Mouse (Mus musculus): ENCODE results near the gene Morn3. TPM values are rescaled to one million over a fixed set of nuclear protein-coding genes. Genes with fewer than 3 reads are reported as not detected.

Morn3 gene
- polyA plus RNA-seq, 1 experiment from 2014 or later: 0.57 TPM

GRCm38 (mm10) chr5:122989551-122990330 is 57.1 kb downstream of the Morn3 start, which contains the start of gene Kdm2b:
TSS of gene Kdm2b (minus strand) at chr5:122989823.
- Histone ChIP-seq H3K9ac (ENCODE audit: low read depth, low read length) (peak within 1 kb of the TSS; percentile 84), H3K27ac (ENCODE audit: low read length) (peak within 1 kb of the TSS; percentile 74), H3K36me3 (ENCODE audit: control insufficient read depth, insufficient read depth, low read length) (no peaks in the 10 kb centered on the region), H3K4me2 (ENCODE audit: low read depth, low read length) (peak within 1 kb of the TSS; percentile 97), H3K4me3 (ENCODE audit: low read length) (peak within 1 kb of the TSS; percentile 76), H3K9me3 (ENCODE audit: control insufficient read depth, low read length) (no peaks in the 10 kb centered on the region), H3K4me1 (ENCODE audit: control insufficient read depth, insufficient read depth, low read length) (peaks cover 23% of the 10 kb centered on the region), H3K27me3 (replicated peaks; ENCODE audit: control insufficient read depth, insufficient read depth, low read length) (no peaks in the 10 kb centered on the region)
- 6% methylated on average over 15 of the region's 15 CpGs for WGBS
- no peak; the same call in 1 of the 2 replicates for ATAC-seq

DNA sequence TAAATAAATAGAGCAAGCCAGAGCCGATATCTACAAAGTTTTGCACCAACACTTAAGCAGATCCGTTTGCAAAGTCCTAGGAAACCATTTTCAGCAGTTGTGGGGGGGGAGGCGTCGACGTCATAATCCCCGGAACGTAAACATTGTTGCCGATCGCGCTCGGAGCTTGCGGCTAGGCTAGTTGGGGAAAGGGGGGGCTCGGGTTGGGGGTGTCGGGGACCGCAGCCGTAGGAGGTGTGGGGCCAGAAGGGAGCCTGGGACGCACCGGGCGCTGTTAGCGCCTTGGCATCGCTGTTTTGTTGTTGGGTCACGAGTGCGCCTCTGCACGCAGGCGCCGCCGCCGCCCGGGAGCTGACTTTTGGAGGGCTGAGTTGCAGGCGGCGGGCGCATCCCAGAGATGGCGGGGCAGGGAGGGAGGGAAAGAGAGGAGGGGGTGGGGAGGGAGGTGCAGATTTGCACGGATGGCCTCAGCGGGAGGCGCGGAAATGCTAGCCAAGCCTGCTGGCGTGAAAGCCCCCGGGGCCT is 57.8 kb downstream of the Morn3 start:
- under 1% methylated on average over 39 of the region's 39 CpGs for WGBS
- Histone ChIP-seq H3K36me3 (ENCODE audit: control insufficient read depth, insufficient read depth, low read length) (no peaks in the 10 kb centered on the region), H3K27me3 (replicated peaks; ENCODE audit: control insufficient read depth, insufficient read depth, low read length) (no peaks in the 10 kb centered on the region), H3K9me3 (ENCODE audit: control insufficient read depth, low read length) (no peaks in the 10 kb centered on the region), H3K4me3 (ENCODE audit: low read length) (peak overlapping the region; percentile 76), H3K9ac (ENCODE audit: low read depth, low read length) (peak overlapping the region; percentile 84), H3K27ac (ENCODE audit: low read length) (peak overlapping the region; percentile 74), H3K4me1 (ENCODE audit: control insufficient read depth, insufficient read depth, low read length) (peaks cover 22% of the 10 kb centered on the region), H3K4me2 (ENCODE audit: low read depth, low read length) (peak overlapping the region; percentile 97)
- peak; percentile 59 for ATAC-seq

DNA sequence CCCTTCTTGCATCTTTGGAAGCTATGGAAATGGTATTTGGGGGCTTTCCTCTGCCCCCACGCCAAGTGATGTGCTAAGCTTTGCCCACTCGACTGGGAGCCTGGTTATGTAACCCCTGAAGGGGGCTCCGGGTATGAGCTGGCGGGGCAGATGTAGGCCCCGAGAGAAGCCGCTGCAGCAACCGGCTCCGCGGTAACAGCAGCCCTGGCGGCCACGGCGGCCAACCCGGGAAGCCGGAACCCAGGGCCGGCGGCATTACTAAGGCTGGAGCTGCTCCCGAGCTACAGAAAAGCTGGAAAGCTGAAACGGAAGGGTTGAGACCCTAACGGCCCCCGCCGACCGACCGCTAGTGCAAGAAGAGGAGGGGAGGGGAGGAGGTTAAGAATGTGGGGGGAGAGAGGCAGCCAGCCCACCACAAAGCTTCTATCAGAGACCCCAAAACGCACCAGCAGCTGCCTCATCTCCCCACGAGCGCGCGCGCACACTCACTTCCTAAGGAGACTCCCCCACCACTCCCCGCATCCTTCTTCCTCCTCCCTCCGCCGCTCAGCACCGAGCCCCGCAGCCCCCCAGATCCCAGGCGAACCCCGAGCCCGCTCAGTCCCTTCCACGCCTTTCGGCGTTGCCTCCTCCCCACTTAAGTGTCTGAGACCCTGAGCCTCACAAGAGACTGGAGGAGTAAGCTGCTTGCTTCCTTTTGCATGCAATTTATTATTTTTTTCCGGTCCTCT is 58.6 kb downstream of the Morn3 start:
- Histone ChIP-seq H3K27ac (ENCODE audit: low read length) (peak overlapping the region; percentile 64), H3K4me3 (ENCODE audit: low read length) (peak overlapping the region; percentile 76), H3K4me2 (ENCODE audit: low read depth, low read length) (peak overlapping the region; percentile 97), H3K36me3 (ENCODE audit: control insufficient read depth, insufficient read depth, low read length) (no peaks in the 10 kb centered on the region), H3K27me3 (replicated peaks; ENCODE audit: control insufficient read depth, insufficient read depth, low read length) (no peaks in the 10 kb centered on the region), H3K9ac (ENCODE audit: low read depth, low read length) (peak overlapping the region; percentile 75), H3K9me3 (ENCODE audit: control insufficient read depth, low read length) (no peaks in the 10 kb centered on the region), H3K4me1 (ENCODE audit: control insufficient read depth, insufficient read depth, low read length) (peaks cover 22% of the 10 kb centered on the region)
- peak; percentile 39 for ATAC-seq
- WGBS: 1% methylated on average over 37 of the region's 41 CpGs

DNA sequence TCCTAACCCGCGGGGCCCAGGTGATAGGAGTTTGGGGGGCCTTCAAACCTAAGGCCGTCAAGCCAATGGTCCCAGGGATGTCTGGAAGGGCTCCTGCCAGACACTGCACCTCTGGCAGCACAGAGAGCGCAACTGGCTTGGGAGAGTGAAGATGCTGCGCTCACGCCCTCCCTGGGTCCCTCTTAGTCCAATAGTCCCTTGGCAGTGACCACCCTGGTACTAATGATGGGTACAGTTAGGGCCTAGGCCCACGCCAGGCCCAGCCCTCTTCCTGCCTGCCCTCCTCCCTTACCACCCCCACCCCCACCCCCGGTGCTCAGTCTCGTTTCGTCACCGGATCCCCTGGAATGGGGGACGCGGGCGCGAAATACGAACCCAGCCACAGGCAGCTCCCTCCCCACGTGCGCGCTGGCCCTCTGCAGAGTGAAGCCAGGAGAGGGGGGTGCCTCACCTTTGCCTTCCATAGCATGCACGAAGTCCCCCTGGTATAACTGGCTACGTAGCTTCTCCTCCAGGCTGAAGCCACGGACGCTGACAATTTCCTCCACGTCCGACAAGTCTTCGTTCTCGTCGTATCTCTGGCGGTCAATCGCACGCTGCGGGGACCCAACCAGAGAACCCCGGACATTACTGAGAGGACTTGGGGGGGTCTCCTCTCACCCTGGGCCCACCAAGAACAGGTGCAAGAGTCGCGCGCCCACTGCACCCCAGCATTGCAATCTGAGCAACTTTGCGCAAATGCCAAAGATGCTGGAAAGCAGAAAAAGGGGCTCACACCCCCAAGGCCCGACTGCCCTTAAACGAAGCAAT is 59.4 kb downstream of the Morn3 start:
- 10% methylated on average over 39 of the region's 39 CpGs for WGBS
- Histone ChIP-seq H3K9ac (ENCODE audit: low read depth, low read length) (peak overlapping the region; percentile 75), H3K36me3 (ENCODE audit: control insufficient read depth, insufficient read depth, low read length) (no peaks in the 10 kb centered on the region), H3K4me2 (ENCODE audit: low read depth, low read length) (peak overlapping the region; percentile 97), H3K27me3 (replicated peaks; ENCODE audit: control insufficient read depth, insufficient read depth, low read length) (no peaks in the 10 kb centered on the region), H3K9me3 (ENCODE audit: control insufficient read depth, low read length) (no peaks in the 10 kb centered on the region), H3K4me1 (ENCODE audit: control insufficient read depth, insufficient read depth, low read length) (peaks cover 22% of the 10 kb centered on the region), H3K27ac (ENCODE audit: low read length) (0 out of 2 replicates have a peak overlapping the region, but pooled peaks have one; percentile 64), H3K4me3 (ENCODE audit: low read length) (peak overlapping the region; percentile 76)
- peak; percentile 21; the same call in 1 of the 2 replicates for ATAC-seq

DNA sequence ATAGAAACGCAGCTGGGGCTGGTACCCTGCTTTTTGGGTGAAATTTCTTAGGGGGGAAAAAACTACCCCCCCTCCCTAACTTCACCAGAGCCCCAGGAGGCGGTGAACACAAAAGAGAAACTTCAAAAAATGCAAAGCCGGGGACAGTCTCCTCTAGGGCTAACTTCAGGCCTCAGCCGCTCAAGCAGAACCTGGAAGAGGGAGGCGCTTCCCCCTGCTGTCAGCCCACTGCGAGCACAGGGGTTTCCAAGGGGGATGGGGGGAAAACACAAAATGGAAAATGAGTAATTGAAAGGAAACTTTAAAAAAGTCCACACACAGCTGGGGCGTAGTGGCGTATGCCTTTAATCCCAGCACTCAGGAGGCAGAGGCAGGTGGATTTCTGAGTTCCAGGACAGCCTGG is 60.7 kb downstream of the Morn3 start:
- H3K9ac ChIP-seq (ENCODE audit: low read depth, low read length): no peak overlapping the region
- H3K4me1 ChIP-seq (ENCODE audit: control insufficient read depth, insufficient read depth, low read length): peaks cover 22% of the 10 kb centered on the region
- ATAC-seq: no peak
- 60% methylated on average over 8 of the region's 8 CpGs for WGBS
- no peaks in the 10 kb centered on the region for H3K36me3 ChIP-seq (ENCODE audit: control insufficient read depth, insufficient read depth, low read length)
- H3K27ac ChIP-seq (ENCODE audit: low read length): no peak overlapping the region
- no peak overlapping the region for H3K4me3 ChIP-seq (ENCODE audit: low read length)
- H3K27me3 ChIP-seq (replicated peaks; ENCODE audit: control insufficient read depth, insufficient read depth, low read length): no peaks in the 10 kb centered on the region
- H3K4me2 ChIP-seq (ENCODE audit: low read depth, low read length): no peak overlapping the region
- no peaks in the 10 kb centered on the region for H3K9me3 ChIP-seq (ENCODE audit: control insufficient read depth, low read length)

Other genes with a start within 250 kb of the Morn3 start
- 322 and 351 TPM in 2 replicates for gene Anapc5, start 225.7 kb downstream of the Morn3 start, polyA plus RNA-seq (2015; fragmentation: Nextera tagmentation; extraction: Ambion mirVana)
- 26.9 and 32.4 TPM in 2 replicates for gene Rnf34, start 197.0 kb downstream of the Morn3 start, polyA plus RNA-seq (2015; fragmentation: Nextera tagmentation; extraction: Ambion mirVana)
- 21.6 and 22.4 TPM in 2 replicates for gene Kdm2b, start 57.2 kb downstream of the Morn3 start, polyA plus RNA-seq (2015; fragmentation: Nextera tagmentation; extraction: Ambion mirVana)
- gene Orai1, start 31.9 kb downstream of the Morn3 start, polyA plus RNA-seq (2015; fragmentation: Nextera tagmentation; extraction: Ambion mirVana): 20.1 and 21.9 TPM in 2 replicates
- 10.4 and 10.9 TPM in 2 replicates for gene Tmem120b, start 21.4 kb upstream of the Morn3 start, polyA plus RNA-seq (2015; fragmentation: Nextera tagmentation; extraction: Ambion mirVana)
- gene Rhof, start 85.7 kb upstream of the Morn3 start, polyA plus RNA-seq (2015; fragmentation: Nextera tagmentation; extraction: Ambion mirVana): 2.5 and 2.8 TPM in 2 replicates
- 6.6 and 6.9 TPM in 2 replicates for gene Setd1b, start 95.2 kb upstream of the Morn3 start, polyA plus RNA-seq (2015; fragmentation: Nextera tagmentation; extraction: Ambion mirVana)
- 64.3 and 66.3 TPM in 2 replicates for gene Psmd9, start 122.4 kb upstream of the Morn3 start, polyA plus RNA-seq (2015; fragmentation: Nextera tagmentation; extraction: Ambion mirVana)
- gene Hpd, start 135.7 kb upstream of the Morn3 start, polyA plus RNA-seq (2015; fragmentation: Nextera tagmentation; extraction: Ambion mirVana): 9.0 and 9.9 TPM in 2 replicates
- 0.40 and 0.50 TPM in 2 replicates for gene Wdr66, start 205.1 kb upstream of the Morn3 start, polyA plus RNA-seq (2015; fragmentation: Nextera tagmentation; extraction: Ambion mirVana)

Data from intestine, embryonic 16.5 days (tissue).